Mouse (Mus musculus) spleen, postnatal 10 days (tissue): Measurements from ENCODE around the gene Cyp2a22.
"Not testable (repeated sequence)": the region's sequence is repeated elsewhere in the genome, so short reads cannot be mapped to it uniquely, and the experiment has no call there.

ENCODE experiments used
- DNase-seq, 2 experiments: peaks; one replicate each; pipeline ENCODE4 v3.0.0; 2021 to 2022; ENCODE audit warnings: low spot score in 2 of 2

Gene Cyp2a22

DNA sequence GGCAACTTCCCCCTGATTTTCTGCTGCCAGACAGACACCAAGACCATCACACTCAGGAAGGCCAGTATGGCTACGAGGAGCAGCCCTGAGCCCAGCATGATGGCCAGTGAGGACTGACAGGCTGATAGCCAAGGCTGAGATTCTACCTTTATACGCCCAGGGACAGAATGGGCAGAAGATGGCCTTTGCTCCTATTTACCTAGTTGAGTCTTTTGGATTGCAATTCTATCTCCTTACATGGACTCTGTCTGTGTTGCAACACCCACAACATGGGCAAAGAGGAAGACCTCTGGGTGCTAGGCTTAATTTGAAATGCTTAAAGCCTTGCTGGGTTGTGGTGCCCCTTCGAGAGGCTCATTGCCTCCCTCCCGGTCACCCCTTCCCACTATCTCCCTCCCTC lies at the start of gene Cyp2a22:
Cyp2a22 (minus strand) TSS at position 123 of the 400 bp plus-strand sequence.
- DNase-seq, result no peak

DNA sequence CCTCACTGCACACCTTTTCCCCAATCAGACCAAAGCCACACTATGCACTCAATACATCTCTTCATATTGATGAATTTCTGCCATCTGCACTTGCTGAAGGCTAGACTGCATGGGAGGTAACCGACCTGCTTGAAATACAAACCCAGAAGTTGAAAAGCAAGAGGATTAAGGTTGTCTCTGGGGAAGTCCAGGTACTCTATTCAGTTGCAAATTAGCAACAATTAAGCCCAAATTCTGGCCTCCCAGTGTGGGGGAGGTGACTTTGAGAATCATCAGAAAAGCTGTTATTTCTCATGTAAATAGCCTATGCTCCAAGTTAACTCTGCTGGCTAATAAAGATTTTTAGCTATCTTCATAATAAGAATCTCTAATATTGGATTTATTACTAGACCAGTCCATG lies 44.0 kb upstream of the Cyp2a22 start:
- not testable (repeated sequence) for DNase-seq

DNA sequence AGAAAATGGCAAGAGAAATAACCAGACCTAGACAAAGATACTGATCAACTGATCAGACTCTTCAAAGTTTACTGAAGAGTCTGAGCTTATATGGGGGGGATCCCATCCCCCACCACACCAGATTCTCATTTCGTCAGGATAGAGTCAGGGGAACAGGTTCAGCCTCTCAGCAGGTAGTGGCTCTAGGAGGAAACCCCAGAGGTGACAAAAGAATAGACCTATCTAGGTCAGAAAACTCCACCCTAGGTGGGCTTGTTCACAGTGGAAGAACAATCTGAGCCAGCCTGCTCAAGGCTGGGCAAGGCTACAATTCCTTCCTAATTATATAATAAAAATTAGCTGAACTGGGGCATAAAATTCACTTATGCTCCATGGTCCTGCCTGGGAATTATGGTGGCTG lies 43.4 kb upstream of the Cyp2a22 start:
- no peak for DNase-seq

DNA sequence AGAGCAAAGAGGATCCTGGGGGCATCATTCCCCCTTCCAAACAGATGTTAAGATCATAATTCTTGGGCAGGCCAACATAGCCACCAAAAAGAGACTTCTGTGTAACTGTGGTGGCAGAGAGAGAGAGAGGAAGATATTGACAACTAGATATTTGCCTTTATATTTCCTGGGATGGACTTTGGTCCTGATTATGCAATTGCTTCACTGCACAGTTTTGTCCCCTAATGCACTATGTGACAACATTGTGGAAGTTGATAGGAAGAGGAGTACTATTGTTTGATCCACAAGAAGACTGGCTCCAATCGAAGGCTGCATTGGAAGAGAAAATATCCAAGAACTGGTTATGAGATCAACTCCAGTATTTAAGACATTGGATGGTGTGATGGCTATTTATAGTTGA lies 42.8 kb upstream of the Cyp2a22 start:
- not testable (repeated sequence) for DNase-seq

DNA sequence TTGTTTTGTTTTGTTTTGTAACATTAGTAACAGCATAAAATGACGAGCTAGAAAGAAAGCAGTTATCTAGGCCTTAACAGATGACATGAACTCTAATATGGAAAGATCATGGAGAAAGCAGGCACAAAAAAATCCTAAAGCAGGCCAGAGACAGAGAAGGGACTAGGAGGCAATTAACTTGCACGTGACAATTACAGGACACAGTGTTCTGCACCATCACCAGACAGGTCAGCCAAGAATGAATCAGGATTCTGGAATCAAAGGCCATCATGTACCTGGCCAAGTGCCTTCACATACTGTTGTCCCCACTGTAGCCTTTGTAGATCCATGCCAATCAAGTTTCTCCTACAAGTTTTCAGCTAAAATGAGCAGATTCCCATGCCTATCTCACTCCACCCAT lies 42.3 kb upstream of the Cyp2a22 start:
- not testable (repeated sequence) for DNase-seq

DNA sequence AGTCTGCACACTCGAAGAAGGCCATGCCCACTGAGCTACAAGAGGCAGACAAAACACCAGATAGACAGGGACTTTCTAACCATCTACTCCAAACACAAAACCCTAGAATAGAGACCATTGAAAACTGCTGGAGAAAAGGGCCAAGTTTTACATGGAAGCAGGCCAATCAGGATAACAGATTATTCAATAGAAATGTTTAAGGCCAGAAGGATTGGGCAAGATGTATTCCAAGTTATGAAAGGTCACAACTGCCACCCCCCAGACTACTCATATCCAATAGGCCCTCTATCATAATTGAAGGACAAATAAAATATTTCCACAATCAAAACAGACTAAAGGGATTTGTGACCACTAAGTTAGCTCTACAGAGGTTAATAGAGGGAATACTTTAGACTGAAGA lies 23.2 kb upstream of the Cyp2a22 start:
- DNase-seq, result not testable (repeated sequence)

DNA sequence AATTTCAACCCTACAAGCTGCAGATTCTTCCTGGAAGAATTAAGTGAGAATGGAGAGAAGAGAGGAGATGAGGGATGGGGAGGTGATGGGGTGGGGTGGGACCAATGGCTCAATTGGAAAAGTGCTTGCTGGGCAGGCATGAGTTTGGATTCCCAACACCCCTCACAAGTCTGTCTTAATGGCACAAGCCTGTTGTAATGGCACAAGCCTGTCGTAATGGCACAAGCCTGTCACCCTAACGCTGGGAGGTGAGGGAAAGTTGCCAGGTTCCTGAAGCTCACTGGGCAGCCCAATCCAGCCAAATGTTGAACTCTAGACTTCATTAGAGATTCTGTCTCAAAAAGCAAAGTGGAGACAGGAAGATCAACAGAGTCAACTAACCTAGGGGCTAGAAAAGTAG lies 14.1 kb upstream of the Cyp2a22 start:
- DNase-seq, result not testable (repeated sequence)

DNA sequence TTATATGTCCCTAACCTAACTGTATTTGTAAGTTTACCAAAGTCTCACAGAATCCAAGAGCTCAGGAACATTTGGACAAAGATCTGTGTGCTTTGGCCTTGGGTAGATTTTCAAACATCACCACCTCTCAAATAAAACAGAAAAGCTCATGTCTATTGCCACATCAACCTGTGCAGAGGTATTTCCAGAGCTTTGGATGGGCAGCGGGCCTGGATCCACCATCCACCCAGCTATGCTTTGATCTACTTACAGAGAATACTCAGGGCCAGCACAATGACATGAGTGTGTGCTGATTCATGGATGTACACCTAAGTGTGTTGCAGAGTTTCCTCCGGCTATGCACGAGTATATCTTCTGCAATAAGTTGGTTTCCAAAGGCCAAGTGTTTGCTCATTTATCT lies 13.5 kb upstream of the Cyp2a22 start:
- not testable (repeated sequence) for DNase-seq

DNA sequence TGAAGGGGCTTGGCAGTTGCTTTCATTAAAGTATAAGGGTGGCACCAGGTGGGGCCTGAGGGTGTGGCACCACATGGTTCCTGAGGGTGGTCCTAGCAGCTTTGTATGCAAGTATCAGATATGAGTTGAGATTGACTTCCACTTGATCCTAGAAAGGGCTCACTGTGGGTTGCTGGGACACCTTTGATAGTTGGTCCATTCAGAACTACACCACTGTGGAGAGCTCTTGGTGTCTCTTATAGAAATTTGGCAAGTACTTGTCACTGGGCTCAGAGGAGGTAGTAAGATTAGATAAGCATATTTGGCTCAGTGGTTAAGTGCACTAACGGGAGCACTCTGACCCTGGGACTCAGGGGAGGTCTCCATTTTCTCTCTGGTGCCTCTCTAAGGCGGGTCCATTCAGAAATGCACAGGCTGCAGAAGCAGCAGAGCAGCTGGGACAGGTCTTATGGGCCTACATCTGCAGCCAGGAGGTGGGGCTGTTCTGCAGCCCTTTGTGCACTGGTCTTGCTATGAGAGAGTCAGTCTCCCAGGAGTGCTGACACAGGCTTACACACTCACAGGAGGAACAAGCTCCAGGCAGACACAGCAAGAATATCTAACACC lies 2.2 kb upstream of the Cyp2a22 start:
- not testable (repeated sequence) for DNase-seq

DNA sequence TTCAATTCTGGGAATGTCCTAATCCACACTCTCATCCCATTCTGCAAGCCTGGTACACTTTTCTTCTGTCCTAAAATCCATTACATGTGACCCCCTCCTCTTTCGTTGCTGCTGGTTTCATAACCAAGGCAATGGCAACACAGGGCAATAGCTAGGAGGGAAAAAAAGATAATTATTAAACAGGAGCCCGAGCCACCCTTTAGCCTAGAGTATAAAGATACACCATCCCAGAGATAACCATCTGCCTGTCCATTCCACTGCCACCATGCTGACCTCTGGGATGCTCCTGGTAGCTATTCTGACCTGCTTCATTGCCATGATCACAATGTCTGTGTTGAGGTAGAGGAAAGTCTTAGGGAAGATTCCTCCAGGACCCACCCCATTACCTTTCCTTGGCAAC lies 22.1 kb downstream of the Cyp2a22 start:
- DNase-seq, result not testable (repeated sequence)
